In the genomic region with DNA sequence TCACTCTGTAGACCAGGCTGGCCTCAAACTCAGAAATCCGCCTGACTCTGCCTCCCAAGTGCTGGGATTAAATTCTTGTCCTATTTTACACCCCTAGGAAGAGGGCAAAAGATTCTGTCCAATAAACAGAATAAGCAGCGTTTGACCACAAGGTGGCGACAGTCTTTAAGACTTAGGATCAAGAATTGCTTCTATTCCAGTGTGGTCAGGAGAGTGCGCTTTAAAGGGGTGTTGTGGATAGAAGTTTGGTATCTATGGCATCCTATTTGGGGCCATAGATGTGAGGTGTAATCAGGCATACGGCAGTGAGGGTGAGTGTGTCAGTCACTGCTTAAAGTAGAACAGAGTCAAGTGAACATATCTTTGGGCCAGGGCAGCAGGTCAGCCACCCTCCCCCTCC, we compare ENCODE assay signal across 9 mouse cellular contexts. TPM values are rescaled to one million over a fixed set of nuclear protein-coding genes. Genes with fewer than 3 reads are reported as not detected.
A peak's percentile ranks its signal among the peaks of the same experiment; 100 is the strongest.
DNase-seq lines count a peak whose midpoint lies in the region; ATAC-seq and TF ChIP-seq lines count a peak whose summit lies in the region.
"Had no signal": no experiment of that assay in that cellular context is flagged by ENCODE, and none has a peak within 500 bp of the region (broad histone marks: within the 10 kb centered on the region; RNA-seq: fewer than 3 reads in every experiment).

No protein-coding gene starts in this region.

- no peak overlapping the region for H3K4me3 ChIP-seq in forebrain, postnatal 0 days (ENCODE audit: low read depth, low read length)
- no peak overlapping the region for H3K4me3 ChIP-seq in midbrain, postnatal 0 days (ENCODE audit: low read depth, low read length)
- no peak overlapping the region for H3K4me3 ChIP-seq in stomach, postnatal 0 days (ENCODE audit: low read depth, low read length)
- H3K4me3 ChIP-seq: embryonic facial prominence, embryonic 13.5 days had no signal

- ATAC-seq in forebrain, postnatal 0 days, result peak; percentile 58; the same call in 1 of the 2 replicates
- ATAC-seq in midbrain, postnatal 0 days (ENCODE audit: low FRiP score), result no peak
- ATAC-seq in stomach, postnatal 0 days (ENCODE audit: low FRiP score, low TSS enrichment), result no peak

- H3K27ac ChIP-seq in forebrain, postnatal 0 days (ENCODE audit: low read depth, low read length), result no peak overlapping the region
- H3K27ac ChIP-seq in midbrain, postnatal 0 days (ENCODE audit: low read depth, low read length), result no peak overlapping the region
- no peak overlapping the region for H3K27ac ChIP-seq in stomach, postnatal 0 days (replicated peaks)
- H3K27ac ChIP-seq: embryonic facial prominence, embryonic 13.5 days had no signal

- DNase-seq in ovary, postnatal 10 days (ENCODE audit: low spot score), result peak; percentile 42
- DNase-seq in ovary, adult 18-20 months (ENCODE audit: low spot score), result no peak
- peak; percentile 35 for DNase-seq in cerebellum, adult 11 months
- peak; percentile 88 for DNase-seq in forebrain, postnatal 0 days
- DNase-seq in hindlimb bud, embryonic 11.5 days (ENCODE audit: extremely low spot score, low read depth, low spot score), result peak; percentile 49
- DNase-seq in left cerebral cortex, adult 18-20 months (ENCODE audit: low spot score in 2 of 2), result peak; percentile 63 to 84
- DNase-seq in midbrain, postnatal 0 days (ENCODE audit: low spot score), result peak; percentile 94
- DNase-seq in stomach, postnatal 0 days (ENCODE audit: low spot score), result peak; percentile 76

- no peak for TF ChIP-seq EP300 in stomach, postnatal 0 days (optimal IDR thresholded peaks at IDR 0.05)

- H3K4me1 ChIP-seq in forebrain, postnatal 0 days (ENCODE audit: insufficient read depth), result no peaks in the 10 kb centered on the region
- no peaks in the 10 kb centered on the region for H3K4me1 ChIP-seq in midbrain, postnatal 0 days (ENCODE audit: insufficient read depth, low read length)
- no peaks in the 10 kb centered on the region for H3K4me1 ChIP-seq in stomach, postnatal 0 days (replicated peaks; ENCODE audit: control insufficient read depth, insufficient read depth)
- H3K4me1 ChIP-seq: embryonic facial prominence, embryonic 13.5 days had no signal

- H3K9me3 ChIP-seq in forebrain, postnatal 0 days (ENCODE audit: low read length), result no peaks in the 10 kb centered on the region
- H3K9me3 ChIP-seq in midbrain, postnatal 0 days (ENCODE audit: low read length), result no peaks in the 10 kb centered on the region
- H3K9me3 ChIP-seq in stomach, postnatal 0 days (ENCODE audit: control insufficient read depth, low read length), result no peaks in the 10 kb centered on the region
- H3K9me3 ChIP-seq: embryonic facial prominence, embryonic 13.5 days had no signal

- WGBS in forebrain, postnatal 0 days, result 24% methylated on average over 5 of the region's 5 CpGs
- WGBS in midbrain, postnatal 0 days, result 29% methylated on average over 5 of the region's 5 CpGs
- WGBS in stomach, postnatal 0 days, result 24% methylated on average over 5 of the region's 5 CpGs

- no peaks in the 10 kb centered on the region for H3K27me3 ChIP-seq in forebrain, postnatal 0 days (ENCODE audit: insufficient read depth, low read length)
- no peaks in the 10 kb centered on the region for H3K27me3 ChIP-seq in midbrain, postnatal 0 days (ENCODE audit: insufficient read depth, low read length)
- H3K27me3 ChIP-seq in stomach, postnatal 0 days (ENCODE audit: control insufficient read depth, insufficient read depth, low read length), result no peaks in the 10 kb centered on the region
- H3K27me3 ChIP-seq: embryonic facial prominence, embryonic 13.5 days had no signal

- no peaks in the 10 kb centered on the region for H3K36me3 ChIP-seq in forebrain, postnatal 0 days (ENCODE audit: insufficient read depth)
- no peaks in the 10 kb centered on the region for H3K36me3 ChIP-seq in midbrain, postnatal 0 days (ENCODE audit: insufficient read depth, low read length)
- H3K36me3 ChIP-seq in stomach, postnatal 0 days (ENCODE audit: control insufficient read depth, insufficient read depth, low read length), result no peaks in the 10 kb centered on the region
- H3K36me3 ChIP-seq: embryonic facial prominence, embryonic 13.5 days had no signal

- TF ChIP-seq CTCF in forebrain, postnatal 0 days (IDR thresholded peaks at IDR 0.05; ENCODE audit: low read depth), result peak; percentile 87
- peak; percentile 89 for TF ChIP-seq CTCF in midbrain, postnatal 0 days (IDR thresholded peaks at IDR 0.05)
- TF ChIP-seq CTCF in stomach, postnatal 0 days (IDR thresholded peaks at IDR 0.05; ENCODE audit: low read depth), result peak; percentile 94

- H3K4me2 ChIP-seq in forebrain, postnatal 0 days (ENCODE audit: low read depth), result no peak overlapping the region
- H3K4me2 ChIP-seq in midbrain, postnatal 0 days (ENCODE audit: low read depth, low read length, poor library complexity, severe bottlenecking), result no peak overlapping the region
- no peak overlapping the region for H3K4me2 ChIP-seq in stomach, postnatal 0 days (replicated peaks; ENCODE audit: low read depth)
- H3K4me2 ChIP-seq: embryonic facial prominence, embryonic 13.5 days had no signal

- no peak overlapping the region for H3K9ac ChIP-seq in forebrain, postnatal 0 days
- no peak overlapping the region for H3K9ac ChIP-seq in midbrain, postnatal 0 days (replicated peaks; ENCODE audit: low read length, poor library complexity, severe bottlenecking)
- no peak overlapping the region for H3K9ac ChIP-seq in stomach, postnatal 0 days (ENCODE audit: low read length)
- H3K9ac ChIP-seq: embryonic facial prominence, embryonic 13.5 days had no signal

RNA-seq across cellular contexts. Expression of gene Gm17364, which starts 9.5 kb away (rescaled TPM):
- total RNA-seq in forebrain, postnatal 0 days (2014; rRNA removed), result not detected in 2 replicates
- not detected in 2 replicates for polyA plus RNA-seq in forebrain, postnatal 0 days (2015; fragmentation: Nextera tagmentation; extraction: Ambion mirVana)
- not detected for total RNA-seq in left cerebral cortex, adult 18-20 months (2021)
- not detected in 2 replicates for total RNA-seq in midbrain, postnatal 0 days (2014; rRNA removed)
- not detected in 2 replicates for polyA plus RNA-seq in midbrain, postnatal 0 days (2015; fragmentation: Nextera tagmentation; extraction: Ambion mirVana)
- not detected in 2 replicates for polyA plus RNA-seq in stomach, postnatal 0 days (2015; fragmentation: Nextera tagmentation; extraction: Ambion mirVana)
- polyA plus RNA-seq: embryonic facial prominence, embryonic 13.5 days had no signal

RNA-seq across cellular contexts. Expression of gene Smim13, which starts 33.6 kb away (rescaled TPM):
- total RNA-seq in forebrain, postnatal 0 days (2014; rRNA removed), result 53.2 and 58.1 TPM in 2 replicates
- 21.6 and 28.1 TPM in 2 replicates for polyA plus RNA-seq in forebrain, postnatal 0 days (2015; fragmentation: Nextera tagmentation; extraction: Ambion mirVana)
- 100 to 1,000 TPM; 176 to 180 TPM for total RNA-seq in left cerebral cortex, adult 18-20 months (2021)
- total RNA-seq in midbrain, postnatal 0 days (2014; rRNA removed), result 46.5 and 59.2 TPM in 2 replicates
- polyA plus RNA-seq in midbrain, postnatal 0 days (2015; fragmentation: Nextera tagmentation; extraction: Ambion mirVana), result 24.8 and 27.8 TPM in 2 replicates
- polyA plus RNA-seq in stomach, postnatal 0 days (2015; fragmentation: Nextera tagmentation; extraction: Ambion mirVana), result 9.0 and 9.4 TPM in 2 replicates
